Mouse (Mus musculus): ENCODE results near the gene 1300017J02Rik.

1300017J02Rik gene

GRCm38 (mm10) chr9:103265778-103266177, 39.1 kb downstream of the 1300017J02Rik start:
- no peak for DNase-seq

GRCm38 (mm10) chr9:103252906-103253305, 52.0 kb downstream of the 1300017J02Rik start:
- DNase-seq = no peak

GRCm38 (mm10) chr9:103248618-103249017, 56.3 kb downstream of the 1300017J02Rik start:
- no peak for DNase-seq

GRCm38 (mm10) chr9:103246526-103247168, 58.2 kb downstream of the 1300017J02Rik start:
- DNase-seq = no peak

GRCm38 (mm10) chr9:103243640-103244039, 61.2 kb downstream of the 1300017J02Rik start:
- no peak for DNase-seq

- DNase-seq = no peak
These were observed 63.7 kb downstream of the 1300017J02Rik start for GRCm38 (mm10) chr9:103241206-103241605.

GRCm38 (mm10) chr9:103239471-103239870, 65.4 kb downstream of the 1300017J02Rik start:
- no peak for DNase-seq

- DNase-seq = peak; percentile 53
These were observed 70.2 kb downstream of the 1300017J02Rik start for GRCm38 (mm10) chr9:103234565-103235165.

- peak; percentile 21 for DNase-seq
These were observed 70.8 kb downstream of the 1300017J02Rik start for GRCm38 (mm10) chr9:103234059-103234458.

- peak; percentile 38 for DNase-seq
These were observed 71.9 kb downstream of the 1300017J02Rik start for GRCm38 (mm10) chr9:103233006-103233395.

GRCm38 (mm10) chr9:103232232-103233005, 72.5 kb downstream of the 1300017J02Rik start:
- DNase-seq = no peak

- DNase-seq = peak; percentile 82
These were observed 74.5 kb downstream of the 1300017J02Rik start, which contains the start of the genes Gm20425 and Trf for GRCm38 (mm10) chr9:103230151-103230951. Gene Gm20425, minus strand, starts transcription at chr9:103230307. Gene Trf, minus strand, starts transcription at chr9:103230444.

GRCm38 (mm10) chr9:103229037-103229867, 75.6 kb downstream of the 1300017J02Rik start:
- no peak for DNase-seq

- DNase-seq = no peak
These were observed 76.4 kb downstream of the 1300017J02Rik start for GRCm38 (mm10) chr9:103228370-103229003.

GRCm38 (mm10) chr9:103227760-103228159, 77.1 kb downstream of the 1300017J02Rik start:
- DNase-seq = no peak

- DNase-seq = peak; percentile 60
These were observed 78.1 kb downstream of the 1300017J02Rik start for GRCm38 (mm10) chr9:103226806-103227205.

- peak; percentile 57 for DNase-seq
These were observed 79.4 kb downstream of the 1300017J02Rik start for GRCm38 (mm10) chr9:103225464-103225863.

GRCm38 (mm10) chr9:103224721-103225120, 80.2 kb downstream of the 1300017J02Rik start:
- no peak for DNase-seq

GRCm38 (mm10) chr9:103214281-103214680, 90.6 kb downstream of the 1300017J02Rik start:
- no peak for DNase-seq

- no peak for DNase-seq
These were observed 91.3 kb downstream of the 1300017J02Rik start for GRCm38 (mm10) chr9:103213631-103214030.

All from lung, postnatal 10 days (tissue).